Mouse (Mus musculus) CH12.LX (cell line): ENCODE results near the gene Pgm5.

Experiments used
- CTCF ChIP-seq, 2 experiments: IDR thresholded peaks in 1 of 2; conservative IDR thresholded peaks in 1 of 2; 2 replicates each; pipeline ENCODE4 v1.5.1; 2011 to 2012; ENCODE audit warnings: low read depth in 2 of 2, low read length in 2 of 2, improper control_type of control experiment in 1 of 2, inconsistent platforms in 1 of 2, mild to moderate bottlenecking in 1 of 2, moderate library complexity in 1 of 2
- EP300 ChIP-seq: IDR thresholded peaks from 2 replicates; pipeline ENCODE4 v1.6.1; 2011; ENCODE audit warnings: low read length, improper control_type of control experiment
- MEF2A ChIP-seq: IDR thresholded peaks from 2 replicates; pipeline ENCODE4 v1.6.1; 2014; ENCODE audit warnings: low read depth, mild to moderate bottlenecking, inconsistent platforms, low read length, improper control_type of control experiment, borderline replicate concordance
- NELFE ChIP-seq: IDR thresholded peaks from 2 replicates; pipeline ENCODE4 v1.6.1; 2011; ENCODE audit warnings: low read depth, low read length, improper control_type of control experiment
- POLR2A ChIP-seq: IDR thresholded peaks from 2 replicates; pipeline ENCODE4 v1.6.1; 2011; ENCODE audit warnings: low read depth, mild to moderate bottlenecking, improper control_type of control experiment, low read length
- ZMIZ1 ChIP-seq: IDR thresholded peaks from 2 replicates; pipeline ENCODE4 v1.6.1; 2012; ENCODE audit warnings: low read depth, mild to moderate bottlenecking, inconsistent platforms, low read length, improper control_type of control experiment

- TF ChIP-seq CTCF (conservative IDR thresholded peaks at IDR 0.05 in 1 of 2, IDR thresholded peaks at IDR 0.05 in 1 of 2; ENCODE audit: low read depth in 2 of 2, low read length in 2 of 2), result no peak
- no peak for TF ChIP-seq MEF2A
- TF ChIP-seq POLR2A, result no peak
- TF ChIP-seq NELFE, result no peak
- no peak for TF ChIP-seq ZMIZ1
- no peak for TF ChIP-seq EP300
These were observed 163.0 kb downstream of the Pgm5 start for GRCm38 (mm10) chr19:24698651-24699050.
